Mouse (Mus musculus) spleen, adult 2 months (tissue): ENCODE measurements at regions not wholly inside any gene's neighbourhood (a gene's known extent, or its start where the extent isn't known, plus 50 kb on each side); places are given as distances from the start of the nearest gene placed in this dataset.
A peak's percentile ranks its signal among the peaks of the same experiment; 100 is the strongest.

Experiments
- DNase-seq, 2 experiments: peaks; one replicate each; pipeline versions ENCODE4 v3.0.0 to v3.0.0-alpha.2; 2012 to 2021; ENCODE audit warnings: low spot score in 2 of 2, low read depth in 1 of 2
- H3K27ac ChIP-seq: fragments of 200-500 bp; 2 replicates; pipeline ENCODE4 v1.5.1; 2012; ENCODE audit warnings: low read length, inconsistent platforms; ENCODE audit not compliant: insufficient read depth
- H3K27me3 ChIP-seq: fragments of 200-500 bp; 2 replicates; pipeline ENCODE4 v1.6.1; 2012; ENCODE audit warnings: mild to moderate bottlenecking, moderate library complexity, low read length, inconsistent platforms; ENCODE audit not compliant: control insufficient read depth, insufficient read depth
- H3K36me3 ChIP-seq: fragments of 200-500 bp; 2 replicates; pipeline ENCODE4 v1.6.1; 2012; ENCODE audit warnings: mild to moderate bottlenecking, low read length, inconsistent platforms; ENCODE audit not compliant: control insufficient read depth, insufficient read depth
- H3K4me1 ChIP-seq: fragments of 200-500 bp; 2 replicates; pipeline ENCODE4 v1.6.1; 2011; ENCODE audit warnings: inconsistent platforms; ENCODE audit not compliant: control insufficient read depth, insufficient read depth, insufficient read length
- H3K4me3 ChIP-seq: fragments of 200-500 bp; 2 replicates; pipeline ENCODE4 v1.5.1; 2011; ENCODE audit warnings: mild to moderate bottlenecking, inconsistent platforms; ENCODE audit not compliant: insufficient read depth, insufficient read length; ENCODE audit errors: extremely low read depth
- CTCF ChIP-seq: fragments of 200-500 bp; IDR thresholded peaks from 2 replicates; pipeline ENCODE4 v1.5.1; 2011; ENCODE audit warnings: mild to moderate bottlenecking, inconsistent platforms; ENCODE audit not compliant: insufficient read depth, insufficient read length, insufficient replicate concordance; ENCODE audit errors: extremely low read depth
- POLR2A ChIP-seq: fragments of 200-500 bp; IDR thresholded peaks from 2 replicates; pipeline ENCODE4 v1.6.1; 2011; ENCODE audit warnings: low read depth, low read length, inconsistent platforms
- WGBS: fragments of 180-500 bp; shearing (Covaris S2); methylation state at CpG from one replicate; pipeline ENCODE4 v1.1.7; 2018; 5-methylcytosine and 5-hydroxymethylcytosine counted together

GRCm38 (mm10) chr10:9013549-9013925 lies 127.7 kb upstream of the Sash1 start:
- DNase-seq = no peak
- Histone ChIP-seq H3K4me3 (no peak overlapping the region), H3K36me3 (no peaks in the 10 kb centered on the region), H3K27me3 (no peaks in the 10 kb centered on the region), H3K4me1 (no peaks in the 10 kb centered on the region), H3K27ac (no peak overlapping the region)
- TF ChIP-seq POLR2A = no peak
- TF ChIP-seq CTCF = no peak
- 94% methylated on average over 3 of the region's 3 CpGs for WGBS

DNA sequence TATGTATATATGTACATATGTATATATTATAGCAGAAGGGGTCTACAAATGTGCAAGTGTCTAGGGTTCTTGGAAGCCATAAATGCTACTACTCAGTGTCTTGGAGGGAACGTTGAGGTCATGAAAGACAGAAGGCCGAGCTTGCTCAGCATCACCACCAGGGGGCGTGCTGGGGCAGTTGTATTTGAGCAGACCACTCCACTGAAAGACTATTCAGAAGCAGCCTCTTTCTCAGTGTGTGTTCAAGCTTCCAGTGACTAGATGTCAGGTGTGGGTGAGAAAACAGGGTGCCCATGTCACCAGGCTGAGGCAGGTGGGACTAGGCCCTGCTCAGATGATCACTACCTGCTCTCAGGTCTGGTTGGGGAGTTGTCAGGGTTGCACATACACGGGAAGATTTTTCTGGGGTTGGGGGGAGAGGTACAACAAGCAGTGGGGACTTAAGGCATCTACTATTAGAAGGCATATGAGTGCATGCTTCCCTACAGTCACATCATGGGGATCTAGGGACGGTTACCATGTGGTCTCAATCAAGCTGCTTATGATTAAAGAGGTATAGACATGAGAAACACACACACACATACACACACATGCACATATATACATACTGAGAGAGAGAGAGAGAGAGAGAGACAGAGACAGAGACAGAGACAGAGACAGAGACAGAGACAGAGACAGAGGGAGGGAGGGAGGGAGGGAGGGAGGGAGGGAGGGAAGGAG lies 127.1 kb upstream of the Sash1 start:
- 41% methylated on average over 5 of the region's 5 CpGs for WGBS
- Histone ChIP-seq H3K27ac (no peak overlapping the region), H3K4me3 (no peak overlapping the region), H3K4me1 (no peaks in the 10 kb centered on the region), H3K36me3 (no peaks in the 10 kb centered on the region), H3K27me3 (no peaks in the 10 kb centered on the region)
- DNase-seq = peak in 1 of 2 experiments; percentile 18
- TF ChIP-seq CTCF (peak; percentile 41; the same call in 1 of the 2 replicates), POLR2A (no peak)

GRCm38 (mm10) chr10:9011906-9012305 lies 126.0 kb upstream of the Sash1 start:
- H3K4me1 ChIP-seq = no peaks in the 10 kb centered on the region
- no peak overlapping the region for H3K27ac ChIP-seq
- H3K36me3 ChIP-seq = no peaks in the 10 kb centered on the region
- H3K27me3 ChIP-seq = no peaks in the 10 kb centered on the region
- TF ChIP-seq CTCF (no peak), POLR2A (no peak)
- DNase-seq = no peak
- H3K4me3 ChIP-seq = no peak overlapping the region
- 76% methylated on average over 2 of the region's 2 CpGs for WGBS

DNA sequence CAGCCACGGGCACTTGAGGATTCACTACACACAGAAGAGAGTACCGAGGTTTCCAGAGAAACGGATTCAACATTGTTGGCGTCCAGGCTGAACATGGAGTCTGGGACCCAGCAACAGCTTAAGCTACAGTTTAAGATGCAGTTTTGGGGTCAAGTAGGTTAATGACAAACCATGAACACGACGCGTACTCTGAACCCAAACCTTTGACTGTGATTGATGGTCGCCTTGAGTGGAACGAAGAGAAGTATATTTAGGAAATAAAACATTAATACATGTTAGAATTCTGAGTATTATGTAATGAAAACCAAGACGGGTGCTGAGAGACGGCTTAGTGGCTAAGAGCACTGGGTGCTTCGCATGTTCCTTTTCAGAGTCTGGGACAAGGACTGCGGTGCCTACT lies 124.3 kb upstream of the Sash1 start:
- no peak for DNase-seq
- Histone ChIP-seq H3K36me3 (no peaks in the 10 kb centered on the region), H3K27me3 (no peaks in the 10 kb centered on the region), H3K4me1 (no peaks in the 10 kb centered on the region), H3K4me3 (no peak overlapping the region), H3K27ac (no peak overlapping the region)
- TF ChIP-seq POLR2A = no peak
- TF ChIP-seq CTCF = no peak
- 92% methylated on average over 13 of the region's 13 CpGs for WGBS

- 83% methylated on average over 10 of the region's 10 CpGs for WGBS
- DNase-seq = no peak
Observed at GRCm38 (mm10) chr10:9005140-9005909, 119.5 kb upstream of the Sash1 start.

GRCm38 (mm10) chr10:9002261-9002660 lies 116.4 kb upstream of the Sash1 start:
- 83% methylated on average over 5 of the region's 5 CpGs for WGBS
- Histone ChIP-seq H3K4me3 (no peak overlapping the region), H3K27me3 (no peaks in the 10 kb centered on the region), H3K36me3 (no peaks in the 10 kb centered on the region), H3K4me1 (no peaks in the 10 kb centered on the region), H3K27ac (no peak overlapping the region)
- TF ChIP-seq POLR2A = no peak
- no peak for TF ChIP-seq CTCF
- no peak for DNase-seq

More at GRCm38 (mm10) chr10:9005140-9005909, 119.5 kb upstream of the Sash1 start:
- no peaks in the 10 kb centered on the region for H3K4me1 ChIP-seq
- no peak overlapping the region for H3K27ac ChIP-seq
- no peak overlapping the region for H3K4me3 ChIP-seq
- no peak for TF ChIP-seq POLR2A
- TF ChIP-seq CTCF = no peak
- H3K27me3 ChIP-seq = no peaks in the 10 kb centered on the region
- H3K36me3 ChIP-seq = no peaks in the 10 kb centered on the region
